Mouse (Mus musculus): ENCODE results near the gene Dgcr2.

- TF ChIP-seq CTCF (IDR thresholded peaks at IDR 0.05; ENCODE audit: low read depth), result no peak
- no peak for TF ChIP-seq EP300 (IDR thresholded peaks at IDR 0.05; ENCODE audit: low read depth)
Observed at GRCm38 (mm10) chr16:17889689-17890341, 8.5 kb downstream of the Dgcr2 start.

Data from heart, postnatal 0 days (tissue).